Mouse (Mus musculus) ES-Bruce4 (cell line): ENCODE measurements at regions not wholly inside any gene's neighbourhood (a gene's known extent, or its start where the extent isn't known, plus 50 kb on each side); places are given as distances from the start of the nearest gene placed in this dataset.

Experiments used
- CTCF ChIP-seq: IDR thresholded peaks from one replicate; pipeline ENCODE4 v1.8.1; 2011; ENCODE audit warnings: low read depth, low read length
- EP300 ChIP-seq: IDR thresholded peaks from 2 replicates; pipeline ENCODE4 v1.6.1; 2011; ENCODE audit warnings: low read depth, low read length; ENCODE audit not compliant: insufficient read depth

DNA sequence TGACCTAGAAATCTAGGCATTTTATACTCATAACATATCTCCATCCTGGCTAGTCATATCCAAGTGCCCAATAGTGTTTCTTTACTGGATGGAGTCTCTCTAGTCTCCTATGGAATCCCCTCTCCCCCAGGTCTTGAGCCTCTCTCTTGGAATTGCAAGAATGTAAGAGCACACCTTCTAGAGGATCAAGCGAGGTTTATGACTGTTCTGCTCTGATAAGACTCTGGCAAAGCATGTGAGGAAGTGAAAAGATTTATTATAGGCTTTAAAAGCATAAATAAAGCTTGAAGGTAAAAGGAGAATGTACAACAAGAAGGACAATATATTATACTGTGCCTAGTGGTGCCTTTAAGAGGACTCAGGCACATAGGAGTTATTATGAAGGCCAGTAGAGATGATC lies 62.8 kb upstream of the Thsd7a start:
- no peak for TF ChIP-seq EP300
- no peak for TF ChIP-seq CTCF
